Comparison of ENCODE assay signal across 24 mouse cellular contexts in genomic region chr11:3850746-3851277, GRCm38 (mm10). TPM values are rescaled to one million over a fixed set of nuclear protein-coding genes. Genes with fewer than 3 reads are reported as not detected.
DNase-seq lines count a peak whose midpoint lies in the region; ATAC-seq and TF ChIP-seq lines count a peak whose summit lies in the region.
"Had no signal": no experiment of that assay in that cellular context is flagged by ENCODE, and none has a peak within 500 bp of the region (broad histone marks: within the 10 kb centered on the region; RNA-seq: fewer than 3 reads in every experiment).

No protein-coding gene starts in this region.

- 65% methylated on average over 5 of the region's 5 CpGs for WGBS in hindbrain, postnatal 0 days
- 77% methylated on average over 5 of the region's 5 CpGs for WGBS in hindbrain, embryonic 10.5 days

- no peaks in the 10 kb centered on the region for H3K27me3 ChIP-seq in hindbrain, postnatal 0 days (ENCODE audit: insufficient read depth, low read length)
- no peaks in the 10 kb centered on the region for H3K27me3 ChIP-seq in hindbrain, embryonic 10.5 days (ENCODE audit: insufficient read depth, poor library complexity, severe bottlenecking)
- H3K27me3 ChIP-seq: embryonic facial prominence, embryonic 15.5 days; hindbrain, embryonic 13.5 days had no signal

- no peak for ATAC-seq in hindbrain, postnatal 0 days
- ATAC-seq: forebrain, embryonic 14.5 days had no signal

- no peaks in the 10 kb centered on the region for H3K36me3 ChIP-seq in hindbrain, postnatal 0 days (ENCODE audit: insufficient read depth, low read length)
- no peaks in the 10 kb centered on the region for H3K36me3 ChIP-seq in hindbrain, embryonic 10.5 days
- H3K36me3 ChIP-seq: embryonic facial prominence, embryonic 15.5 days; forebrain, embryonic 10.5 days; hindbrain, embryonic 13.5 days had no signal

- H3K4me1 ChIP-seq in hindbrain, postnatal 0 days (ENCODE audit: insufficient read depth, low read length): no peaks in the 10 kb centered on the region
- no peaks in the 10 kb centered on the region for H3K4me1 ChIP-seq in hindbrain, embryonic 10.5 days (replicated peaks)
- H3K4me1 ChIP-seq: embryonic facial prominence, embryonic 15.5 days; forebrain, embryonic 10.5 days had no signal

- H3K9ac ChIP-seq in hindbrain, postnatal 0 days (replicated peaks; ENCODE audit: low read length): no peak overlapping the region
- H3K9ac ChIP-seq: embryonic facial prominence, embryonic 15.5 days; hindbrain, embryonic 13.5 days had no signal

- DNase-seq in cerebellum, adult 9-10 months: peak; percentile 57
- no peak for DNase-seq in cerebellum, postnatal 36 days
- no peak for DNase-seq in hindbrain, postnatal 0 days (ENCODE audit: low spot score)
- DNase-seq in hindbrain, embryonic 10.5 days (ENCODE audit: low spot score): no peak
- DNase-seq in layer of hippocampus, adult 2 months (ENCODE audit: low spot score in 2 of 2): no peak
- no peak for DNase-seq in layer of hippocampus, postnatal 25 days (ENCODE audit: extremely low spot score in 1 of 2, low spot score in 1 of 2)
- DNase-seq in testis, postnatal 10 days (ENCODE audit: low spot score): peak; percentile 36
- no peak for DNase-seq in testis, postnatal 14 days (ENCODE audit: low spot score)
- DNase-seq: adrenal gland, postnatal 10 days; cerebellum, adult 11 months; embryo, embryonic 11 days; gastrocnemius, adult 2 months; gastrocnemius, postnatal 25 days; heart, postnatal 10 days; heart, postnatal 4 days had no signal

- peak overlapping the region; percentile 45; the same call in 1 of the 2 replicates for H3K27ac ChIP-seq in hindbrain, postnatal 0 days
- no peak overlapping the region for H3K27ac ChIP-seq in hindbrain, embryonic 10.5 days
- H3K27ac ChIP-seq in layer of hippocampus, adult 2 months: peak overlapping the region; percentile 91
- H3K27ac ChIP-seq: embryonic facial prominence, embryonic 15.5 days; forebrain, embryonic 10.5 days; gastrocnemius, adult 2 months; hindbrain, embryonic 13.5 days had no signal

- H3K4me2 ChIP-seq in hindbrain, postnatal 0 days (ENCODE audit: low read depth, low read length): no peak overlapping the region
- H3K4me2 ChIP-seq: embryonic facial prominence, embryonic 15.5 days; hindbrain, embryonic 13.5 days had no signal

- no peak for TF ChIP-seq CTCF in hindbrain, postnatal 0 days (IDR thresholded peaks at IDR 0.05; ENCODE audit: low read depth)
- no peak for TF ChIP-seq CTCF in layer of hippocampus, adult 2 months (conservative IDR thresholded peaks at IDR 0.05)

- no peaks in the 10 kb centered on the region for H3K9me3 ChIP-seq in hindbrain, postnatal 0 days (ENCODE audit: low read length)
- peaks cover 2% of the 10 kb centered on the region; the same call in 1 of the 2 replicates for H3K9me3 ChIP-seq in hindbrain, embryonic 10.5 days
- H3K9me3 ChIP-seq: embryonic facial prominence, embryonic 15.5 days; hindbrain, embryonic 13.5 days had no signal

- H3K4me3 ChIP-seq in hindbrain, postnatal 0 days (ENCODE audit: low read length): no peak overlapping the region
- no peak overlapping the region for H3K4me3 ChIP-seq in hindbrain, embryonic 10.5 days
- H3K4me3 ChIP-seq in layer of hippocampus, adult 2 months: no peak overlapping the region
- H3K4me3 ChIP-seq: embryonic facial prominence, embryonic 15.5 days; erythroblast, embryonic 14.5 days; forebrain, embryonic 10.5 days; gastrocnemius, adult 2 months; hindbrain, embryonic 13.5 days had no signal

RNA-seq across cellular contexts. Expression of gene Osbp2, which starts 12.9 kb away (rescaled TPM):
- total RNA-seq in hindbrain, postnatal 0 days (2014; rRNA removed): 78.3 and 87.5 TPM in 2 replicates
- 33.8 and 39.7 TPM in 2 replicates for polyA plus RNA-seq in hindbrain, postnatal 0 days (2015; fragmentation: Nextera tagmentation; extraction: Ambion mirVana)
- polyA plus RNA-seq in hindbrain, embryonic 10.5 days (2016; fragmentation: Nextera tagmentation; extraction: Ambion mirVana): 1.0 and 2.5 TPM in 2 replicates
- total RNA-seq in layer of hippocampus, adult 2 months (2021): 10 to 100 TPM; 81.4 to 86.7 TPM
- 10 to 100 TPM; 76.4 to 77.6 TPM for total RNA-seq in layer of hippocampus, postnatal 25 days (2021)
- total RNA-seq: common myeloid progenitor, adult 5-6 weeks; MEL had no signal
- polyA plus RNA-seq: erythroblast, embryonic 14.5 days had no signal

RNA-seq across cellular contexts. Expression of gene 4921536K21Rik, which starts 44.1 kb away (rescaled TPM):
- total RNA-seq in hindbrain, postnatal 0 days (2014; rRNA removed): 0.21 and 0.90 TPM in 2 replicates
- polyA plus RNA-seq in hindbrain, postnatal 0 days (2015; fragmentation: Nextera tagmentation; extraction: Ambion mirVana): 0.41 and 0.42 TPM in 2 replicates
- 1.2 and 1.8 TPM in 2 replicates for polyA plus RNA-seq in hindbrain, embryonic 10.5 days (2016; fragmentation: Nextera tagmentation; extraction: Ambion mirVana)
- under 1 TPM; 0.39 to 0.41 TPM for total RNA-seq in layer of hippocampus, adult 2 months (2021)
- total RNA-seq in layer of hippocampus, postnatal 25 days (2021): under 1 TPM; 0.62 to 0.63 TPM
- total RNA-seq: common myeloid progenitor, adult 5-6 weeks; granulocyte monocyte progenitor cell, adult 5-6 weeks had no signal
- polyA plus RNA-seq: heart, embryonic 14.5 days had no signal

RNA-seq across cellular contexts. Expression of gene Dusp18, which starts 44.2 kb away (rescaled TPM):
- total RNA-seq in hindbrain, postnatal 0 days (2014; rRNA removed): 14.4 and 16.9 TPM in 2 replicates
- polyA plus RNA-seq in hindbrain, postnatal 0 days (2015; fragmentation: Nextera tagmentation; extraction: Ambion mirVana): 15.4 and 16.3 TPM in 2 replicates
- polyA plus RNA-seq in hindbrain, embryonic 10.5 days (2016; fragmentation: Nextera tagmentation; extraction: Ambion mirVana): 19.9 and 23.4 TPM in 2 replicates
- total RNA-seq in layer of hippocampus, adult 2 months (2021): 10 to 100 TPM; 24.6 to 26.0 TPM
- 10 to 100 TPM; 26.1 to 26.4 TPM for total RNA-seq in layer of hippocampus, postnatal 25 days (2021)
- polyA plus RNA-seq: erythroblast, embryonic 14.5 days had no signal

Comparison
In these comparisons a context has a peak if more than half of its experiments do, and no peak if none do; other contexts are left out.
1. DNase-seq: peak in cerebellum, adult 9-10 months (single experiment) and testis, postnatal 10 days (single experiment); none in cerebellum, postnatal 36 days (0 of 2), hindbrain, postnatal 0 days (single experiment), hindbrain, embryonic 10.5 days (single experiment), layer of hippocampus, adult 2 months (0 of 2), layer of hippocampus, postnatal 25 days (0 of 2) and testis, postnatal 14 days (single experiment).